Mouse (Mus musculus) ES-E14 (cell line): ENCODE measurements at regions not wholly inside any gene's neighbourhood (a gene's known extent, or its start where the extent isn't known, plus 50 kb on each side); places are given as distances from the start of the nearest gene placed in this dataset.
A peak's percentile ranks its signal among the peaks of the same experiment; 100 is the strongest.

ENCODE experiments used
- DNase-seq: peaks from one replicate; pipeline ENCODE4 v3.0.0-alpha.2; 2013; ENCODE audit warnings: low read depth, low spot score
- H3K27ac ChIP-seq: 2 replicates; pipeline ENCODE4 v1.5.1; 2012; ENCODE audit warnings: low read depth, mild to moderate bottlenecking, low read length, moderate library complexity, mixed read lengths; ENCODE audit not compliant: poor library complexity, insufficient read depth, severe bottlenecking
- H3K36me3 ChIP-seq: 2 replicates; pipeline ENCODE4 v1.6.1; 2012; ENCODE audit warnings: mild to moderate bottlenecking, low read length, moderate library complexity, mixed read lengths; ENCODE audit not compliant: control insufficient read depth, poor library complexity, insufficient read depth, severe bottlenecking
- H3K4me1 ChIP-seq, 2 experiments: fragments of 150-350 bp in 1 of 2; sonication (generic) in 1 of 2; 2 replicates each; pipeline ENCODE4 v1.6.1; 2012; ENCODE audit warnings: low read length in 2 of 2, mild to moderate bottlenecking in 1 of 2, mixed read lengths in 1 of 2; ENCODE audit not compliant: control insufficient read depth in 2 of 2, insufficient read depth in 2 of 2, poor library complexity in 1 of 2
- H3K4me3 ChIP-seq, 2 experiments: fragments of 150-350 bp in 1 of 2; sonication (generic) in 1 of 2; 2 replicates each; pipeline ENCODE4 v1.5.1; 2012; ENCODE audit warnings: low read length in 2 of 2, low read depth in 1 of 2, mild to moderate bottlenecking in 1 of 2, mixed read lengths in 1 of 2; ENCODE audit not compliant: insufficient read depth in 1 of 2, poor library complexity in 1 of 2, severe bottlenecking in 1 of 2
- H3K9ac ChIP-seq: 2 replicates; pipeline ENCODE4 v1.6.1; 2012; ENCODE audit warnings: low read depth, mild to moderate bottlenecking, low read length, mixed read lengths; ENCODE audit not compliant: poor library complexity, insufficient read depth, severe bottlenecking
- H3K9me3 ChIP-seq: fragments of 150-350 bp; sonication (generic); 2 replicates; pipeline ENCODE4 v1.6.1; 2012; ENCODE audit warnings: low read depth, mild to moderate bottlenecking, low read length; ENCODE audit not compliant: control insufficient read depth, insufficient read depth
- CHD2 ChIP-seq: IDR thresholded peaks from 2 replicates; pipeline ENCODE4 v1.6.1; 2014; ENCODE audit warnings: mild to moderate bottlenecking, low read depth, low read length, inconsistent platforms
- HCFC1 ChIP-seq: IDR thresholded peaks from 2 replicates; pipeline ENCODE4 v1.6.1; 2012; ENCODE audit warnings: low read length, inconsistent platforms, borderline replicate concordance; ENCODE audit not compliant: insufficient read depth
- MAFK ChIP-seq: IDR thresholded peaks from 2 replicates; pipeline ENCODE4 v1.6.1; 2014; ENCODE audit warnings: mild to moderate bottlenecking, low read depth, low read length, inconsistent platforms; ENCODE audit not compliant: insufficient read depth
- ZC3H11A ChIP-seq: IDR thresholded peaks from 2 replicates; pipeline ENCODE4 v1.6.1; 2012; ENCODE audit warnings: low read depth, mild to moderate bottlenecking, inconsistent platforms, low read length, borderline replicate concordance
- ZNF384 ChIP-seq: IDR thresholded peaks from 2 replicates; pipeline ENCODE4 v1.6.1; 2012; ENCODE audit warnings: low read depth, low read length, inconsistent platforms
- in situ Hi-C, 2 experiments: fragments of 600-800 bp; cut with MboI; formaldehyde crosslinking; loops; one replicate each; pipeline ENCODE4 v1.15.1; 2025; ENCODE audit warnings: low sequenced_read_pairs in 2 of 2, inconsistent platforms in 1 of 2; ENCODE audit not compliant: unreplicated experiment in 2 of 2

GRCm38 (mm10) chr11:91342629-91343028 is 234.7 kb downstream of the Kif2b start:
- in situ Hi-C loops, result no loop called here
- H3K9ac ChIP-seq, result no peak overlapping the region
- no peak overlapping the region for H3K4me3 ChIP-seq
- no peaks in the 10 kb centered on the region for H3K4me1 ChIP-seq
- no peaks in the 10 kb centered on the region for H3K9me3 ChIP-seq
- no peak for DNase-seq
- TF ChIP-seq ZC3H11A, result no peak
- TF ChIP-seq HCFC1, result no peak
- H3K36me3 ChIP-seq, result no peaks in the 10 kb centered on the region
- no peak overlapping the region for H3K27ac ChIP-seq

GRCm38 (mm10) chr11:91333056-91333455 is 244.3 kb downstream of the Kif2b start:
- TF ChIP-seq MAFK (no peak), ZNF384 (no peak), ZC3H11A (no peak), HCFC1 (no peak), CHD2 (no peak)
- H3K9me3 ChIP-seq, result no peaks in the 10 kb centered on the region
- no peaks in the 10 kb centered on the region for H3K36me3 ChIP-seq
- no peak overlapping the region for H3K4me3 ChIP-seq
- in situ Hi-C loops, result no loop called here
- no peaks in the 10 kb centered on the region; a peak in 1 of 4 replicates for H3K4me1 ChIP-seq
- DNase-seq, result no peak
- no peak overlapping the region for H3K9ac ChIP-seq
- H3K27ac ChIP-seq, result no peak overlapping the region

GRCm38 (mm10) chr11:91327543-91327942 is 249.8 kb downstream of the Kif2b start:
- in situ Hi-C loops, result no loop called here
- no peak overlapping the region for H3K9ac ChIP-seq
- no peaks in the 10 kb centered on the region for H3K36me3 ChIP-seq
- no peak overlapping the region for H3K4me3 ChIP-seq
- peaks cover 0 to 5% of the 10 kb centered on the region in 2 experiments; a peak in 2 of 4 replicates for H3K4me1 ChIP-seq
- peak; percentile 60; the same call in 1 of the 2 replicates for TF ChIP-seq MAFK
- TF ChIP-seq ZC3H11A, result no peak
- peak; percentile 7 for DNase-seq
- H3K27ac ChIP-seq, result no peak overlapping the region
- H3K9me3 ChIP-seq, result no peaks in the 10 kb centered on the region

GRCm38 (mm10) chr11:91310212-91310742 is 267.1 kb downstream of the Kif2b start:
- Histone ChIP-seq H3K4me3 (no peak overlapping the region), H3K27ac (no peak overlapping the region), H3K4me1 (no peaks in the 10 kb centered on the region), H3K36me3 (no peaks in the 10 kb centered on the region), H3K9ac (no peak overlapping the region), H3K9me3 (no peaks in the 10 kb centered on the region)
- in situ Hi-C loops, result no loop called here
- TF ChIP-seq ZC3H11A, result no peak
- TF ChIP-seq HCFC1, result no peak
- no peak for TF ChIP-seq CHD2
- TF ChIP-seq ZNF384, result no peak
- no peak for TF ChIP-seq MAFK
- no peak for DNase-seq
